In the genomic region with DNA sequence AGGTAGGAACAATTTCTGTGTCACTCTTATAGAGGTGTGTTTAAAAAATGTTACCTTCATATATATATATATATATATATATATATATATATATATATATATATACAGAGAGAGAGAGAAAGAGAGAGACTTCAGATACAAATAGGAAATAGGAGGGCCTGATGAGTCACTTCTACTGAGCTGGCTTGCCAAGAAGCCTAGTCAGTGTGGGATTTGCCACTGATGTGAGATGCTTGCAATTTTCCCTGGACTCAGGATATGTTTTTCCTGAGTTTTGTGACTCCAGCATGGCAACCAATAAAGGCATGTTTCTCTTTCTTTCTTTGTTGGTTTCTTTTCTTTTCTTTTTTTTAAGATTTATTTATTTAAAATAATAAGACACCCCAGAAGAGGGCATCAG, we compare ENCODE assay signal across 27 mouse cellular contexts.
A peak's percentile ranks its signal among the peaks of the same experiment; 100 is the strongest.
DNase-seq lines count a peak whose midpoint lies in the region; ATAC-seq lines count a peak whose summit lies in the region.
"Had no signal": no experiment of that assay in that cellular context is flagged by ENCODE, and none has a peak within 500 bp of the region (broad histone marks: within the 10 kb centered on the region; RNA-seq: fewer than 3 reads in every experiment).

No protein-coding gene starts in this region.

- DNase-seq in 3134 (ENCODE audit: extremely low read depth, insufficient read length, low spot score) (peak; percentile 32), 3T3-L1 (ENCODE audit: low read depth, low spot score) (peak; percentile 86), NIH3T3 (ENCODE audit: low read depth) (peak; percentile 10)
- DNase-seq in skeletal muscle tissue, adult 2 months (ENCODE audit: low read depth, low spot score) = peak; percentile 10
- DNase-seq in spleen, postnatal 10 days (ENCODE audit: low spot score in 2 of 2) = no peak
- no peak for DNase-seq in forebrain, embryonic 10.5 days (ENCODE audit: extremely low spot score, low spot score)
- DNase-seq: adrenal gland, adult 2 months; adrenal gland, postnatal 14 days; adrenal gland, postnatal 36 days; B cell, adult 2 months; cerebellum, adult 11 months; cerebellum, adult 18-20 months; cerebellum, adult 8-10 months; cerebellum, adult 9-11 months; cerebellum, postnatal 14 days; cerebellum, postnatal 36 days; embryo, embryonic 11 days; forebrain, postnatal 0 days had no signal

- no peaks in the 10 kb centered on the region for H3K4me1 ChIP-seq in forebrain, embryonic 10.5 days
- H3K4me1 ChIP-seq: embryonic facial prominence, embryonic 13.5 days; embryonic facial prominence, embryonic 15.5 days; forebrain, embryonic 13.5 days; forebrain, embryonic 15.5 days had no signal

- H3K4me3 ChIP-seq in forebrain, embryonic 10.5 days = no peak overlapping the region
- H3K4me3 ChIP-seq: embryonic facial prominence, embryonic 13.5 days; embryonic facial prominence, embryonic 15.5 days; erythroblast, embryonic 14.5 days; forebrain, embryonic 13.5 days; forebrain, embryonic 15.5 days had no signal

- no peak overlapping the region for H3K27ac ChIP-seq in forebrain, embryonic 10.5 days
- H3K27ac ChIP-seq: embryonic facial prominence, embryonic 13.5 days; embryonic facial prominence, embryonic 15.5 days; forebrain, embryonic 13.5 days; forebrain, embryonic 15.5 days had no signal

- no peaks in the 10 kb centered on the region for H3K9me3 ChIP-seq in forebrain, embryonic 10.5 days
- H3K9me3 ChIP-seq: embryonic facial prominence, embryonic 13.5 days; embryonic facial prominence, embryonic 15.5 days; forebrain, embryonic 13.5 days; forebrain, embryonic 15.5 days had no signal

- ATAC-seq in megakaryocyte progenitor cell, adult 5-6 weeks (replicated peaks; ENCODE audit: poor library complexity) = no peak
- ATAC-seq: CD4-positive, CD25-positive, alpha-beta regulatory T cell, adult 4 months; forebrain, embryonic 13.5 days; forebrain, embryonic 15.5 days; forebrain, postnatal 0 days had no signal

- no peaks in the 10 kb centered on the region for H3K27me3 ChIP-seq in forebrain, embryonic 10.5 days (ENCODE audit: poor library complexity, severe bottlenecking)
- H3K27me3 ChIP-seq: CH12.LX; embryonic facial prominence, embryonic 13.5 days; embryonic facial prominence, embryonic 15.5 days; forebrain, embryonic 13.5 days; forebrain, embryonic 15.5 days had no signal

- no peaks in the 10 kb centered on the region for H3K36me3 ChIP-seq in forebrain, embryonic 10.5 days (replicated peaks)
- H3K36me3 ChIP-seq: embryonic facial prominence, embryonic 13.5 days; embryonic facial prominence, embryonic 15.5 days; forebrain, embryonic 15.5 days; G1E had no signal

Comparison
In these comparisons a context has a peak if more than half of its experiments do, and no peak if none do; other contexts are left out.
1. DNase-seq: peak in 3134 (single experiment), 3T3-L1 (single experiment), NIH3T3 (single experiment) and skeletal muscle tissue, adult 2 months (single experiment); none in spleen, postnatal 10 days (0 of 2) and forebrain, embryonic 10.5 days (single experiment).